Mouse (Mus musculus): ENCODE data around the gene Optn. TPM values are rescaled to one million over a fixed set of nuclear protein-coding genes. Genes with fewer than 3 reads are reported as not detected.

The Optn gene
- polyA plus RNA-seq, 1 experiment from 2014 or later, result 17.0 TPM

- no peaks in the 10 kb centered on the region for H3K4me1 ChIP-seq (replicated peaks; ENCODE audit: control insufficient read depth, insufficient read depth)
- H3K4me3 ChIP-seq (ENCODE audit: low read depth, low read length), result no peak overlapping the region; the same call in 1 of the 2 replicates
- no peaks in the 10 kb centered on the region for H3K9me3 ChIP-seq (ENCODE audit: control insufficient read depth, low read length)
- ATAC-seq (ENCODE audit: low FRiP score, low TSS enrichment) (peak; percentile 57; the same call in 1 of the 2 replicates), DNase-seq (ENCODE audit: low spot score) (peak; percentile 57)
- H3K4me2 ChIP-seq (replicated peaks; ENCODE audit: low read depth), result peak overlapping the region; percentile 52
- no peaks in the 10 kb centered on the region for H3K36me3 ChIP-seq (ENCODE audit: control insufficient read depth, insufficient read depth, low read length)
- H3K9ac ChIP-seq (ENCODE audit: low read length), result no peak overlapping the region
- TF ChIP-seq CTCF (IDR thresholded peaks at IDR 0.05; ENCODE audit: low read depth) (peak; percentile 97), EP300 (optimal IDR thresholded peaks at IDR 0.05) (no peak)
- no peak overlapping the region for H3K27ac ChIP-seq (replicated peaks)
- H3K27me3 ChIP-seq (ENCODE audit: control insufficient read depth, insufficient read depth, low read length), result no peaks in the 10 kb centered on the region
- WGBS, result 9% methylated on average over 14 of the region's 14 CpGs
Measured at GRCm38 (mm10) chr2:5080053-5080787, 16.4 kb upstream of the Optn start.

DNA sequence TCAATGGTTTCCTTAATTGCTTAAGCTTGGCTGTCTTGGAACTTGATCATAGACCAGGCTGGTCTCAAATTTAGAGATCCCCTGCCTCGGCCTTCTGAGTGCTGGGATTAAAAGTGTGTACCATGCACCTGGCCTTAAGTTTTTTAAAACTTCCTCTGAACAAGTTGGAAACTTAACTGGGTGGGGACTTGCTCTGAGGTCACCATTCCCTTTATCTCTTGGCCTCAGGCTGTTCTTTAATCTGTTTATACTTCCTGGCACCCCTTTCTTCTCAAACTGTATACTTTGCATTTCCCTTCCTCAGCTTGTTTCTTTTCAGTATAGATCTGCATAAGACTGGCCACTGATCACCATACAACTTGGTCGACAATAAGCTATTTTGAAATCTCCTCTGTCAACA, 14.1 kb upstream of the Optn start:
- Histone ChIP-seq H3K27ac (replicated peaks) (no peak overlapping the region), H3K9ac (ENCODE audit: low read length) (no peak overlapping the region), H3K36me3 (ENCODE audit: control insufficient read depth, insufficient read depth, low read length) (no peaks in the 10 kb centered on the region), H3K4me2 (replicated peaks; ENCODE audit: low read depth) (no peak overlapping the region), H3K4me1 (replicated peaks; ENCODE audit: control insufficient read depth, insufficient read depth) (no peaks in the 10 kb centered on the region), H3K4me3 (ENCODE audit: low read depth, low read length) (no peak overlapping the region), H3K27me3 (ENCODE audit: control insufficient read depth, insufficient read depth, low read length) (no peaks in the 10 kb centered on the region), H3K9me3 (ENCODE audit: control insufficient read depth, low read length) (no peaks in the 10 kb centered on the region)
- DNase-seq (ENCODE audit: low spot score), result no peak
- ATAC-seq (ENCODE audit: low FRiP score, low TSS enrichment), result no peak
- WGBS, result 65% methylated on average over 2 of the region's 2 CpGs
- TF ChIP-seq EP300 (optimal IDR thresholded peaks at IDR 0.05) (no peak), CTCF (IDR thresholded peaks at IDR 0.05; ENCODE audit: low read depth) (no peak)

DNA sequence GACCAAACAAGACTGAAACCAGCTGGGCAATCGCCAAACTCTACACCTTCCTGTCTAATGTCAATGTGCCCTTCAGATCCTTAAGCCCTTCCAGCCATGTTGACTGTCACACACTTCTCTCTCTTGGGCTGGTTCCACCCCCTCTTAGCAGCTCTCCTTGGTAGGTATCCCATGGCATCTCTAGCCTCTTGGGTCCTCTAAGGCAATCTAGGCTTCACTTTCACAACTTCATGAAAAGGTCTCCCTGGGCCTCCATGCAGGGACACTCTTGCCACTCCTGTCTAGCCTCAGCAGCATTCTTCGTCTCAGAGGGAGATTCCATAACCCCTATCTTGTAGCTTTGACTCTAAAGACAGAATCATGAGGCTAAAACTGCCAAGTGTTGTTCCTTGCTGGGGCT, 13.6 kb upstream of the Optn start:
- Histone ChIP-seq H3K36me3 (ENCODE audit: control insufficient read depth, insufficient read depth, low read length) (no peaks in the 10 kb centered on the region), H3K27ac (replicated peaks) (no peak overlapping the region), H3K9me3 (ENCODE audit: control insufficient read depth, low read length) (no peaks in the 10 kb centered on the region), H3K27me3 (ENCODE audit: control insufficient read depth, insufficient read depth, low read length) (no peaks in the 10 kb centered on the region), H3K9ac (ENCODE audit: low read length) (no peak overlapping the region), H3K4me3 (ENCODE audit: low read depth, low read length) (no peak overlapping the region), H3K4me1 (replicated peaks; ENCODE audit: control insufficient read depth, insufficient read depth) (no peaks in the 10 kb centered on the region), H3K4me2 (replicated peaks; ENCODE audit: low read depth) (no peak overlapping the region)
- DNase-seq (ENCODE audit: low spot score) (no peak), ATAC-seq (ENCODE audit: low FRiP score, low TSS enrichment) (0 out of 2 replicates have a peak, but pooled peaks have one; percentile 8)
- TF ChIP-seq EP300 (optimal IDR thresholded peaks at IDR 0.05), result no peak
- TF ChIP-seq CTCF (IDR thresholded peaks at IDR 0.05; ENCODE audit: low read depth), result no peak
- 87% methylated on average over 2 of the region's 2 CpGs for WGBS

DNA sequence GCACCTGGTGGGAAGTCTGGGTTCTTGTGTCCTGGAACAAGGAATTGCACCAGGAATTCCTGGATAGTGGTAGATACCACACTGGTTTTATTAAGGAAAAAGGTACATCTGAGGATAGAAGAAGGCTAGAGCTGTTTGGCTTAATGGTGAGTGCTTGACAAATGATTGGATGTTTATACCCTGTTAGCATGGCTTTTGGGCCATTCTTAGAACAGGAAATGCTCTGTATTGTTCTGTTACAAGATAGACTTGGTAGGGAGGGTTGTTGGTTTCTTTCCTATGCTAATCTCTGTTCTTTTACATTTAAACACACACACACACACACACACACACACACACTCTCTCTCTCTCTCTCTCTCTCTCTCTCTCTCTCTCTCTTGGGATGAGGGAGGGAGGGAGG, 12.0 kb upstream of the Optn start:
- H3K27me3 ChIP-seq (ENCODE audit: control insufficient read depth, insufficient read depth, low read length), result no peaks in the 10 kb centered on the region
- H3K36me3 ChIP-seq (ENCODE audit: control insufficient read depth, insufficient read depth, low read length), result no peaks in the 10 kb centered on the region
- no peaks in the 10 kb centered on the region for H3K9me3 ChIP-seq (ENCODE audit: control insufficient read depth, low read length)
- no peak for TF ChIP-seq CTCF (IDR thresholded peaks at IDR 0.05; ENCODE audit: low read depth)
- no peak for TF ChIP-seq EP300 (optimal IDR thresholded peaks at IDR 0.05)
- no peak overlapping the region for H3K9ac ChIP-seq (ENCODE audit: low read length)
- H3K4me1 ChIP-seq (replicated peaks; ENCODE audit: control insufficient read depth, insufficient read depth), result no peaks in the 10 kb centered on the region
- ATAC-seq (ENCODE audit: low FRiP score, low TSS enrichment), result no peak
- H3K27ac ChIP-seq (replicated peaks), result no peak overlapping the region
- H3K4me2 ChIP-seq (replicated peaks; ENCODE audit: low read depth), result no peak overlapping the region
- H3K4me3 ChIP-seq (ENCODE audit: low read depth, low read length), result no peak overlapping the region
- DNase-seq (ENCODE audit: low spot score), result no peak

DNA sequence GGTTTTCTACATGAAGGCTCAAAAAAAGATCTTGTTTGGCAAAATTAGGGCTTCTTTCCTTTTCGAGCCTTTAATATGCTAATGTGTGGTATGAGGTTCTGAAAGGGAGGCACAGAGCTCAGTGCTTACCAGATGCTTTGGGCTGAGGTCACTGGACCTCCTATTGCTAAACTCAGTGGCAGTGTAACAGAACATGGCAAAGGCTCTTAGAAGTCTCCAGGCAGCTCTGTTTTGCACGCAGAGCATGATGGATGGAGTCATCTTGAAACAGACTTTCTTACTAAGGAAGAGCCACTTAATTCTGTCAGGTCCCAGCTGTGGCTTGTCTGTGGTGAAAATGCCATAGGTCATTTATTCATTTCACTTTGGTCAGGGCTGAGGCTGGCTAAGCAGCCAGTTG, 11.6 kb upstream of the Optn start:
- H3K9me3 ChIP-seq (ENCODE audit: control insufficient read depth, low read length), result no peaks in the 10 kb centered on the region
- H3K9ac ChIP-seq (ENCODE audit: low read length), result no peak overlapping the region
- DNase-seq (ENCODE audit: low spot score), result no peak
- H3K4me2 ChIP-seq (replicated peaks; ENCODE audit: low read depth), result no peak overlapping the region
- no peak overlapping the region for H3K27ac ChIP-seq (replicated peaks)
- no peak for TF ChIP-seq EP300 (optimal IDR thresholded peaks at IDR 0.05)
- TF ChIP-seq CTCF (IDR thresholded peaks at IDR 0.05; ENCODE audit: low read depth), result no peak
- no peak overlapping the region for H3K4me3 ChIP-seq (ENCODE audit: low read depth, low read length)
- 57% methylated on average over 2 of the region's 2 CpGs for WGBS
- no peak for ATAC-seq (ENCODE audit: low FRiP score, low TSS enrichment)
- no peaks in the 10 kb centered on the region for H3K27me3 ChIP-seq (ENCODE audit: control insufficient read depth, insufficient read depth, low read length)
- no peaks in the 10 kb centered on the region for H3K4me1 ChIP-seq (replicated peaks; ENCODE audit: control insufficient read depth, insufficient read depth)
- H3K36me3 ChIP-seq (ENCODE audit: control insufficient read depth, insufficient read depth, low read length), result no peaks in the 10 kb centered on the region

DNA sequence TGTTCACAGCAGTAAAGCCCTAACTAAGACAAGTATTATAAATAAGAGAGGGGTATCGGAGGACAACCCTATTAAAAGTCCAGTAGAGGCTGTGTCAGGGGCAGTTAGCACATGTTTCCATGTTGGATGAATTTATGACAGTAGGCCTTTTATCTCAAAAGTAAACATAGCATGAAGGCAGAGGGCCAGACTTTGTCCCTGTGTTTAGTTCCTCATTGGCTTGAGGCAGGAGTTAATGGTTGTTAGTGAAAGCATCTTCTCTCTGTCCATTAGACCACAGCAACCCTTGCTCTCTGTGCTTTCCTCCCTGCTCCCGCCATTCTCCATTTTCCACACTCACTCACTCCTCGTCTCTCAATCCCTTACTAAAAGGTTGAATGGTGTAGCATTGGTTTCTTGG, 9.9 kb upstream of the Optn start:
- 86% methylated on average over 3 of the region's 3 CpGs for WGBS
- H3K4me2 ChIP-seq (replicated peaks; ENCODE audit: low read depth), result no peak overlapping the region
- DNase-seq (ENCODE audit: low spot score) (no peak), ATAC-seq (ENCODE audit: low FRiP score, low TSS enrichment) (no peak)
- no peak overlapping the region for H3K27ac ChIP-seq (replicated peaks)
- no peak for TF ChIP-seq CTCF (IDR thresholded peaks at IDR 0.05; ENCODE audit: low read depth)
- no peak for TF ChIP-seq EP300 (optimal IDR thresholded peaks at IDR 0.05)
- H3K4me1 ChIP-seq (replicated peaks; ENCODE audit: control insufficient read depth, insufficient read depth), result no peaks in the 10 kb centered on the region
- no peaks in the 10 kb centered on the region for H3K36me3 ChIP-seq (ENCODE audit: control insufficient read depth, insufficient read depth, low read length)
- no peaks in the 10 kb centered on the region for H3K27me3 ChIP-seq (ENCODE audit: control insufficient read depth, insufficient read depth, low read length)
- no peaks in the 10 kb centered on the region for H3K9me3 ChIP-seq (ENCODE audit: control insufficient read depth, low read length)
- no peak overlapping the region for H3K4me3 ChIP-seq (ENCODE audit: low read depth, low read length)
- no peak overlapping the region for H3K9ac ChIP-seq (ENCODE audit: low read length)
